Mouse (Mus musculus): ENCODE data around the gene Tmed5.
A peak's percentile ranks its signal among the peaks of the same experiment; 100 is the strongest.

DNA sequence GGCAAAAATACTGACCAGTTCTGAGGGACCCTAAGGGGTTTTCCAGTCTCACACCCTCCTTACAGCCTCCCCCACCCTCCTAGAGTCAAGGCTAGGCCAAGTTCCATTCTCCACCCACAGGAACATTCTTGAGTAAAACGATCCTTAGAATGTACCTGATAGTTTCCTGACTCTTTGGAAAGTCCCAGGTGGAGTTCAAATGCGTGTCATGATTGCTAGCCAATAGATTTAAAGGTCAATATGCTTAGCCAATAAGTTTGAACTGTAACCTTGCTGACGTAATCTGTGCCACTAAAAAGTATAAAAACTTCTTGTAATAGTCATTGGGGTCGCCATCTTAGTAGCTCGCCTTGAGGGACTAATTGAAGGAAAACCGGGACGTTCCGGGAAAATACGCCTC, 72.0 kb downstream of the Tmed5 start:
- TF ChIP-seq CTCF (conservative IDR thresholded peaks at IDR 0.05; ENCODE audit: low read length) = no peak
- TF ChIP-seq NANOG (IDR thresholded peaks at IDR 0.05; ENCODE audit: borderline replicate concordance, low read length) = peak; percentile 61; the same call in 1 of the 2 replicates
- TF ChIP-seq POU5F1 (IDR thresholded peaks at IDR 0.05; ENCODE audit: borderline replicate concordance, low read length) = no peak
